Mouse (Mus musculus): ENCODE data around the gene Zbtb32.

The Zbtb32 gene

DNA sequence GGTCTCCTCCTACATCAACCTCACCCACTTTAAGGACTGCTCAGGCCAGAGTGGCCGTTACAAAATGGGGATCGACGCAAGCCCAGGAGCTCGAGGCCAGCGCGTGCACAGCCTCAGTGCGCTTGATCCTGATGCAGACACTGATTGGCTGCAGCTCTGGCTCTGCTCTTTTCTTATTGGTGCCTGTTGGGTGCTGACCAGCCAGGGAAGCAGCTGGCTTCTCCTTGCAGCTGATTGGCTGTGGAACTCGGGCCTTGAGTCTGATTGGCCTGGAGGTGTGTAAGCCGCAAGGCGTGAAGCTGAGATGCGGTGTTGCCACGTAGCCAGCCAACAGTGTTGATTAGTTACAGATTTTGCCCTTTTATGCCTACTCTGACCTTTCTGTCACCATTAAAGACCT, at the start of gene Zbtb32:
Zbtb32 (minus strand) TSS at position 124 of the 400 bp plus-strand sequence.
- no peak for DNase-seq (ENCODE audit: low spot score)

DNA sequence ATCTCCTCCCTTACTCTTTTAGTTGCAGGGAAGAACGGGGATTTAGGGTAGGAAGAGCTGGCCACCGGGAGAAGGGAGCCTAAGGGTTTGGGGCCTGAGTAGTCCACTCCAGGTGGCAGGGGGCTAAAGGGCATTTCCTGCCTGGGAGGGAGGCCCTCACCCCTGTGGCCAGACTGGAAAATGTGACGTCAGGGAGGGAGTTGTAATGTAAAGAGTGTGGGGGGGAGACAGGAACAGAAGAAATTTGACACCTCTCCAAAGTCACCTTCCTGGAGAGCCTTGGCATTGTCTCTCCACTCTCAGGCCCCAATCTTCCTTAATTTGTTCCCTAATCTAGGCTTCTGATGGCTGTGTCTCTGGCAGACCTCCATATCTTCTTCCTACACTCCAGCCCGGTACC, 40.4 kb upstream of the Zbtb32 start:
- DNase-seq (ENCODE audit: low spot score): no peak

DNA sequence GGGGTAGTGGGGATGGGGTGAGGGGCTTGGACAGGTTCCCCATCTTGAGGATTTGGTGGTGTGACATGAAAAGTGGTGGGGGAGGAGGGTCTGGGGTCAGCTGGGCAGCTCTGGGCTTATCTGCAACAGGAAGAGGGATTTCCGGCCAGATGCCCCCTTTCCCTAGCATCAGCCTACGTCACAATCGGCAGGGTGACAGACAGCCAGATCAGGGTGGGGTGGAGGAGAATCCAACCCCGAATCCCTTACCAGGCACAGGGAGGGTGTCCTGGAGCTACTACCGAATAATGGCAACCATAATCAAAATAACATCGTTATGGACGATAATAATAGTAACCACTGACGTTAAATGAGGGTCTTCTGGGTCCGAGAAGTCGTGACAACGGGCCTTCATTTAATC, 37.7 kb upstream of the Zbtb32 start:
- no peak for DNase-seq (ENCODE audit: low spot score)

DNA sequence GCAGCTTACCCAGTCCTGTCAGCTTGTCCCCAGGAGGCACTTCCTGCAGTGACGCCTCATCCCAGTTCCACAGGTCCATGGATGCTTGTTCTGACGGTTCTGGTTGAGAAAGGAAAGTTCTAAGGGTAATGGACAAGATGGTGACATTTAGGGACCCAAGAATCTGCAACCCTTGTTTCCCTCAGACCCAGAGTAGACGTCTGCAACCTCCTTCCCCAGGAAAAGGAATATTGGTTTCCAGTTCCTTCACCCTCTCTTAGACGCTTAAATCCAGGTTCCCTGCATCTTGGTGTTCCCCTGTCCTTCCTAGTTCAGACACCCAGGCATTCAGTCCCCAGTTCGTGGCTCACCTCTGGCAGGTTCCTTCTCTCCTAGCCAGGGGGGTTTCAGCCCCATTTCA, 37.0 kb upstream of the Zbtb32 start, which contains the start of gene Etv2:
Etv2 (minus strand) TSS at position 101 of the 400 bp plus-strand sequence.
- DNase-seq (ENCODE audit: low spot score): no peak

DNA sequence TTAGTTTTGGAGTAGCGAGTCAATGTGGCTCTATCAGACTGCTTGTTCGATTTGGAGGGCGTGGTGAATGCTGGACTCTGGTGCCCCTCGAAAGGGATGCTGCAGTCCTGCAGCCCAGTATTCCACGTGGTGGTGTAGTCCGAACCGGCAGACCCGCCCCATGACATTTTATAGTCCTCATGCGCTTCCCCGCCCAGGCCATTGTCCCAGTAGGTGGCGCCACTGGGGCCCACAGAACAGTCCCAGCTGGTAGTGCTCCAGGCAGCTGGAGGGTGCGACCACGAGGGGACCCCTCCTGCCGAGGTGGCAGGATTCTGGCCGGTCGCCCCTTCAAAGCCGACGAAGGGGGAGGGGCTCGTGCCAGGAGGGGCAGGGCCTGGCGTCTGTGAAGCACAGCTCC, 35.9 kb upstream of the Zbtb32 start:
- peak; percentile 31 for DNase-seq (ENCODE audit: low spot score)

DNA sequence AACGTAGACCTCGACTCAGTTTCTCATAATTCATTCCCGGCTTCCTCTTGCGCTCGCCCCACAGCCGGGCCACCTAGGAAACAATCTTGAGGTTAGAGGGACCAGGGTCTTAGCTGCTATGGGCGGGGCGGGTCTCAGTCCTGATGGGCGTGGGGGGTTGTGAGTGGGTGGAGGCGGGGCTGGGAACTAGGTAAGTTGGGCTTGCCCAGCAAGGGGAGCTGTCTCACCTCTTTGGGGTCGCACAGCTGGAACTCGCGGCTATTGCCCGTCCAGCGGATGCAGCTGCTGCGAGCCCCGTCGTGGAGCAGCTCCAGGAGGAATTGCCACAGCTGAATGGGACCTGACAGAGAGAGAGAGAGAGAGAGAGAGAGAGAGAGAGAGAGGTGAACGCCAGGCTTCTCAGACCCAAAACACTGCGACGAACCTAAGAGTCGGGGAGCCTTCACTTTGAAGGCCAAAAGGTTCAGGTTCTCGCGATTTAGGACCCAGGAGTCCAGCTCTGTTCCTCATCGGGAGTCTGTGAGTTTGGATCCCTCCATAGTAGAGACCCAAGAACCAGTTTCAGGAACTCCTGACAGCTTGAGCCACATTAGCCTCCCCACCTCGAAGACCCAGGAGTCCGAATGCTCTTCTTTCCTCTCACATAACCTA, 35.2 kb upstream of the Zbtb32 start:
- no peak for DNase-seq (ENCODE audit: low spot score)

DNA sequence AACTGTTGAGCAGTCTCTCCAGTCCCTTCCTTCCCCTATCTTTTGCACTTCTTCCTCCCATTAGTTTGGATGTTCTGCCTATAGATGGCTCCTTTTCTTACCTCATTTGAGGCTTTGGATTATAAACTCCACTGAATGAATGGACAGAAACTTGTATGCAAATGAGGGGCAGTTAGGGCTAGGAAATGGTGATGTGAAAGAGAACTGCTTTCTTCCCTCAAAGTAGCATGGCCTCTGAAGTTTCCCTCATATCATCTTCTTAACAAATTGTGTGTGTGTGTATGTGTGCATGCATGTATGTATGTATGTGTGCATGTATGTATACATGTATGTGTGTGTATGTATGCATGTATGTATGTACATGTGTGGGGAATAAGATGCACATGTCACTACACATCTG, 30.3 kb upstream of the Zbtb32 start:
- no peak for DNase-seq (ENCODE audit: low spot score)

DNA sequence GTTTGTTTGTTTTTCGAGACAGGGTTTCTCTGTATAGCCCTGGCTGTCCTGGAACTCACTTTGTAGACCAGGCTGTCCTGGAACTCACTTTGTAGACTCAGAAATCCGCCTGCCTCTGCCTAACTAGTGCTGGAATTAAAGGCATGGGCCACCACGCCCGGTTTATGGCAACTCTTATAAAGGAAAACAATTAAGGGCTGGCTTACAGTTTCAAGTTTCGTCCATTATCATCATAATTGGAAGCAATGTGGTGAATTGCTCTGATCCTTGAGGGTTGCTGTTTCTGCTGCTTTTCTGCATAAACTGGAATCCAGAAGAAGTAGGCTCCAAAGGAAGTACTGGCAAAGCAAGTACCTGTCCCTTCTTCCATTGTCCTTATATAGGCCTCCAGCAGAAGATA, 27.9 kb upstream of the Zbtb32 start:
- DNase-seq (ENCODE audit: low spot score): no peak

DNA sequence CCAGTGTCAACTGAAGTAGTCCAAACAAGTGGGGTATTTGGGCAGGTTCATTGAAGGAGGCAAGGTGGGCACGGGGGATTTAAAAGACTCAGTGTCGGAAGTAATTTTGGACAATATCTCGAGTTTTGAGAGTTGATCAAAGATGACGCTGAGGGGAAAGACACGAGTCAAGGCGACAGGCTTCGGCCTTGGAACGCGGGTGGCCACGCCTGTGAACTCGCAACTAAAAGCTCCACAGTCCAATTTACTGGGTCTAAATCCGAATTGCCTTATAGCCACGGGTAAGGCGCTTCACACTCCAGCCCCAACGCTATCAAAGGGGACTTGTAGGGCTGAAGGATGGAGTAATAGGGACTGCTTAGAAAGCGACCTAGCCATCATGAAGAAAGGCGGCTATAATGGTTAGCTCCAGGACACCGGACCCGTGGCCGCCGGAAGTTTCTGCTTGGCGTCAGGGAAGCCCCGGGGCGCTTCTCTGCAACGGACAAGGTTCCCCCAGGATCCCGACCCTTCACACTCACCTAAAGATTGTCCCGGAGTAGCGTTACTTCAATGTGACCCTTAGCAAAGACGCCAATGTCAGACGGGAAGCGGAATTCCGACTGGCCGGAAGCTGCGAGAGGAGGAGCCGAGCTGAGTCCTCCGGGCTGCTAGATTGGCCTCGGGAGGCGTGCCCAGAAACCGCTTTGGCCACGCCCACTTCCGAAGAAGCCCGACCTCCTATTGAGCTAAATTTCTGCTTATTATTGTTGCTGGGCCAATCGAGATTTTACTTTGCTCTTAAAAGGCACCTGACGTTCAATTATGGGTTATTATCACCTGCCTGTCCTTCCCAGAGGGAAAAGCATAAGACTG, 27.0 kb upstream of the Zbtb32 start, which contains the start of gene Cox6b1:
Cox6b1 (minus strand) TSS at position 622 of the 855 bp plus-strand sequence.
- DNase-seq (ENCODE audit: low spot score): peak; percentile 78

DNA sequence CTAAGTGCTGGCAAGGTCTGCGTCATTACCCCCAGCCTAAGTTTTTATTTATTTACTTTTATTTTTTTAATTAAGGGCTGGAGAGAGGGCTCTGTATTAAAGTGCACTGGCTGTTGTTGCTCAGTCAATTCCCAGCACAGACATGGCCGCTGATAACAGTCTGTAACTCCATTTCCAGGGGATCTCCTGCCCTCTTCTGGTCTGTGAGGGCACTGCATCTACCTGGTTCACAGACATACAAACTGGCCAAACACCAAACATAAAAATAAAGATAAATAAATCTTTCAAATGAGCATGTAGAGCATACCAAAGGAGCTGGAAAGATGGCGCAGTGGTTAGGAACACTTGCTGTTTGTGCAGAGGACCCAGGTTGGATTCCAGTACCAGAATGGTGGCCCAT, 20.5 kb upstream of the Zbtb32 start:
- no peak for DNase-seq (ENCODE audit: low spot score)

DNA sequence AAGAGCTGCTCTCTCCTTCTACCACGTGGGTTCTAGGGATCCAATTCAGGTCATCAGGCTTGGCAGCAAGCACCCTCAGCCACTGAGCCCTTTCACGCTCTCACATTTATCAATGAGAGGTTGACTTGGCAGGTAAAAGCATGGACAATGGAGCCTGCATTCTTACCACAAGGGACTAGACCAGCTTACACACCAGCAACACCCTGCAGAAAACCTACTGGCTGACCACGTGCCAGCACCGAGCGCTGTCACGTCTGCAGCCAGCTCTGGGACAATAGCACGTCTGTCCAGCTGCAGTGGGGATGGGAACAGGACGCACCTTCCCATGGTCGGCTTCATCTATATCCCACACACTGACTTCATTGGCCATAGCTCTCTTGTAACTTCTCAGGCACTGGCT, 19.9 kb upstream of the Zbtb32 start:
- no peak for DNase-seq (ENCODE audit: low spot score)

DNA sequence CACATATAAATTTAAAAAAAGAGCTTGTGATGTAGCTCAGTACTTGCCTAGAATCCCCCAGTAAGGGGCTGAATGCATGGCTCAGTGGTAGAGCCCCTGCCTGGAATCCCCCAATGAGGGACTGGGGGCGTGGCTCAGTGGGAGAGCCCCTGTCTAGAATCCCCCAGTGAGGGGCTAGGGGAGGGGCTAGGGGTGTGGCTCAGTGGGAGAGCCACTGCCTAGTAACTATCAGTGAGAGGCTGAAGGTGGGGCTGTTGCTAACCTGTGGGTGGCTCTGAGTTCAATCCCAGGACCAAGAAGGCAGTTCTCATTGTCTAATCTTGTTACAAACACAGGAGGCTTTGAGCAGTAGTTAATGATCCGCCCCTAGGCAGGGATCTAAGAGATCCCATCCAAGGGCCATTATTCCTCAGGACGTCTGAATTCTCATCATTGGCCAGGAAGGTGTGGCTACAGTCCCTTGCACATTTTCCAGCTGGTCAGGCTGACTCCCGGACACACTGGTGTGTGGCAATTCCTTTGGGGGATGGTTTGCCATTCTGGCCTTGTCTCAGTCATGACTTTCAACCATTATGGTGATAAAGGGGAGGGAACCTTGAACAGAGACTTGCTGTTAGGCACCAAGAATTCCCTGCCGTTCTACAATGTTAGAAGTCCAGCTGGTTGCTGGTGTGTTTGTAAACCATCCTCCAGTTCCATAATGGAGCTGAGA, 16.5 kb upstream of the Zbtb32 start:
- no peak for DNase-seq (ENCODE audit: low spot score)

DNA sequence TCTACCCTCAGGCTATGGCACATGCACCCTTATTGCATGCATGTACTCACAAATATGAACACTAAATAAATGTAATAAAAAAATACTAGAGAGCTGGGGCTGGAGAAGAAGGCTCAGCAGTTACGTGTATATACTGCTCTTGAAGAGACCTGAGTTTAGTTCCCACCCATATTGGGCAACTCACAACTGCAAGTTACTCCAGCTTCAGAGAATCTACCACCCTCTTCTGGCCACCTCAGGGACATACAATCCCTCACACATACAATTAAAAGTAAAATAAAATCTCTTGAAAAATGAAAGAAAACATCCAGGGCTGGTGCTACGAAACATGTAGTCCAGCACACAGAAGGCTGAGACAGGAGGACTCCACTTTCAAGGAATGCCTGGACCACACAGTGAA, 15.7 kb upstream of the Zbtb32 start:
- DNase-seq (ENCODE audit: low spot score): no peak

DNA sequence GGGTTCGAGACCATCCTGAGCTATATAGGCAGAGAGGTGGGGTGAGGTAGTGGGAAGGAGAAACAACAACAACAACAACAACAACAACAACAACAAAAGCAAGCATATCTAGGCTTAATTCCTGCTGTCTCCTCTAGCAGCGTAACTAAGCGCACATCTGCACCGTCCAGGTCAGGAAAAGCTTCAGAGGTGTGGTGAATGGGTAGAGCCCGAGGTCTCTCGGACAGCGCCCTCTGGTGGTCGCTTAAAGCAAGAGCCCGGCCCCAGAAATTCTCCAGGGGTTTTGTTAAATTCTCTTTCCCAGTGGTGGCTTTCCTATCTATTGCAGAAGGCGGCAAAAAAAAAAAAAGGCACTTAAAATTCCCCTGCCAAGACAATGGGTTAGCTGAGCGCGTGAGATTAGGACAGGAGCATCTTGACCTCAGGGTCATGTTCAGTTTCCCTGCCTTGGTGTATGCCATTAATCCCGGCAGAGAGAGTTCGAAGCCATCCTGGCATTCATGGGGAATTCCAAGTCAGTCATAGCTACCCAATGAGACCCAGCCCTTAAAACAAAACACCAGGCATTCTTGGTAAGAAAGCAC, 14.9 kb upstream of the Zbtb32 start:
- DNase-seq (ENCODE audit: low spot score): peak; percentile 60

DNA sequence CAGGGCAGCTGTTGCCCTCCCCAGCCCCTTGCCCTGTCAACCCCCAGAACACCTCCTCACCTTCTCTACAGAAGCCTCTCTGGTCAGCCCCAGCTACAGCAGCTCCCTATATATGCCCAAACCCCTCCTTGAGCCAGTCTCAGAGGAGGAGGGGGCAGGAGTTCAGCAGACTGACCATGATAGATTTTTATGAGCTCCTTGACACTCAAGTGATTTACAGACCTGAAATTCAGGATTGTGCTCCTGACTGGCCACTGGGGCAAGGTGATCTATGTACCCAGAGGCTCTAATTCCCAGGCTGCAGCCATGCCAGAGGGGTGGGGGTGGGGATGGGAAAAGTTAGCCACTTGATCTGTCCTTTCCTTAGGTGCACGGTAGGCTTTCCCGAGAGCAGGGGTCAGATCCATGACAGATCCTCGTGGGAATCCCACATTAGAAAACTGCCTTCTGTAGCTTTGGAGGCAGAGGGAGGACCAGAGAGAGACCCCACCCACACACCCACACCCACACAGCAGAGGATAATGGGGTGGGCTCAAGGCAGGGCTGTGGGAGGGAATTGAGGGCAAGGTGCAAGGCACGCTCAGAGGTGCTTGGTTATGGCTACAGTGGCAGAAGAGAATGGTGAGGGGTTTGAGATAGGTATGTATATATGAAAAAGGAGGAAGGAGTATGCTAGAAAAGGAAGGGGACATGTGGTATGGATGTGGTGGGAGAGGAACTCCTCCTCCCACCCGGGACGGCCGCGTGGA, 14.1 kb upstream of the Zbtb32 start, which contains the start of gene Upk1a:
Upk1a (minus strand) TSS at position 194 of the 749 bp plus-strand sequence.
- DNase-seq (ENCODE audit: low spot score): no peak

DNA sequence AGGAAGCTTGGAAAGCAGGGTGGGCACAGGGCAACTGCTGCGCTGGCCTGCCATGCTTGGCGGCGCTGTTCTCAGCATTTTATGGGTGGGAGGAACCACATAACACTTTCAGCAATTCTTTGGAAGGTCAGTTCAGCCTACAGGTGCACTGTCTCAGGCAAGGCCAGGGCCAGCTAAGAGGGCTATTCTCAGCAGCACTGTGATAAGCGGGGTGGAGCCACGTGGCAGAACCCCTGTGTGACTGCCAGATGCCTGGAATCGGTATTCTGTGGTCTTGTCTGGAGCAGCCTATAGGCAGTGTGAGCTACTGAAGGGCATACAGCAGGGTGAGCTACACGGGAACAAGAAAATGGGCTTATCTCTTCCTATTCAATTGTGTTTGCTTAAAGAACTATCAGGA, 11.3 kb upstream of the Zbtb32 start:
- DNase-seq (ENCODE audit: low spot score): no peak

DNA sequence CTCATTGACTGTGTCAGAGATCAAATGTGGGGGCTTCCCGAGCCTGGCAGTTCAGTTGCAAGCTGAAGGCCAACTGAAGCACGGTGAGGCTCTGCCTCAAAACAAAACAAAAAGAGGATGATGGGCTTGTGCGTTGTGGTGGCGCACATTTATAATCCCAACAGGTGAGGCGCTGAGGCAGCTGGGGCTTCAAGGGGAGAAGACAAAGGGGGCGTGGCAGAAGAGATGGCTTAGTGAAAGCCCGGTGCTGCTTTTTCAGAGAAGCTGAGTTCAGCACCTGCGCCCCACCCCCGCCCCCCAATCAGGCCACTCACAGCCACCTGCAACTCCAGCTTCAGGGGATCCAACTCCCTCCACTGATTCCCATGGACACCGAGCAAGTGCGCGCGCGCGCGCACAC, 9.8 kb upstream of the Zbtb32 start:
- no peak for DNase-seq (ENCODE audit: low spot score)

DNA sequence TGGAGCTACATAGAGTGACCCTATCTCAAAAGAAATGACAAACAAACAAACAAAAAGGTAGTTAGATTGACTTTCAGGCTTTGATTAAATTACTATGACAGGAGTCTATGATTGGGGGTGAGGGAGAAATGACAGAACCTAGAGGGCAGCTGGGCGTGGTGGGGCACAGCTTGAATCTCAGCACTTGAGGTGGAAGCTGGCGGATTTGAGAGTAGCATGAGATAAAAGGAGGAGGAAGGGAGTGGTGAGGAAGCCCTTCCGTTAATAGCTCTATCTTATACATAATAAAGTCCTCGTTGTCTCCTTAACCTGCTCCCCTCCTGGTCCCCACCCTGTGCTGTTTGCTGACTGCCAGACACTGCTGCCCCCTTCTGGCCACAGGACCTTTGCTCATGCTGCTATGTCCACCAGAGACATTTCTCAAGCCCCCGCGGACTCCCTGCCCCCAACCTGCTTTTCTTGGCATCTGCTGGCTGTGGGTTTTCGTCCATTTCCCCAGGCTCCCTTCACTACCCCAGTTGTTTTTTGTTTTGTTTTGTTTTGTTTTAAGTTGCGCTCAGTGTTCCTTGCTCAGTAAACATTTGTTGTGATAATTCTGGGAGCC, 9.1 kb upstream of the Zbtb32 start:
- no peak for DNase-seq (ENCODE audit: low spot score)

DNA sequence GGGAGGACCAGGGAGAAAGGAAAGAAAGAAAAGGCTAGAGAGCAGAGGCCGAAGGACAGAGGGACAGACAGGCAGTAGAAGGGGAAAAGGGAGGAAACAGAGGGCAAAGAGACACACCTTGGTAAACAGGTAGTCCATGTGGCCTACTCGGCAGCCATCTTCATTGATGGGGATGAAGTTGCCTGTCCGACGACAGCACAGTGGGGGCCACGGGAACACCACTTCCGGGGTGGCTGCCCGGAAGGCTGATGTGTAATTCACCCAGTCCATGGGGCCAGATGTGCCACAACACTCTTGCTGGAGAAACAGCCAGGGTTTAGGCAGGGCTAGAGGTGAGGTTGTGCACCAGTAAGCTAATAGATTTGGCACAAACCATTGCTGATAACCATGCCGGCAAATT, 6.2 kb upstream of the Zbtb32 start:
- no peak for DNase-seq (ENCODE audit: low spot score)

DNA sequence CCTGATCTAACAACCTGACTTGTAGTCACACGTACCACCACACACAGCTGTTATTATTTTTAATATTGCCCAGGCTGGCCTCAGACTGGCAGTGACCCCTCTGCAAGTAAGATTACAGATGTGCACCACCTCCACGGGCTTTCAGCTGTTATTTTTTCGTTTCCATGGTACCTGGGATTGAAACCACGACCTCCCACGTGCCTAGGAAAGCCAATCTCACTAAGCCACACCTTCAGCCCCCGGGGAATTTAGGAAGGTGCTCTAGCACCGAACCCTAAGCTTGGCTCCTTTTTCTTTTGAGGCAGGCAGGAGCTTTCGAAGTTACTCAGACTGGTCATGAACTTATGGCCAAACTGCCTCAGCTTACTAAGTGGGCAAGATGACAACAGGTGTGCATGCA, 5.7 kb upstream of the Zbtb32 start:
- no peak for DNase-seq (ENCODE audit: low spot score)

DNA sequence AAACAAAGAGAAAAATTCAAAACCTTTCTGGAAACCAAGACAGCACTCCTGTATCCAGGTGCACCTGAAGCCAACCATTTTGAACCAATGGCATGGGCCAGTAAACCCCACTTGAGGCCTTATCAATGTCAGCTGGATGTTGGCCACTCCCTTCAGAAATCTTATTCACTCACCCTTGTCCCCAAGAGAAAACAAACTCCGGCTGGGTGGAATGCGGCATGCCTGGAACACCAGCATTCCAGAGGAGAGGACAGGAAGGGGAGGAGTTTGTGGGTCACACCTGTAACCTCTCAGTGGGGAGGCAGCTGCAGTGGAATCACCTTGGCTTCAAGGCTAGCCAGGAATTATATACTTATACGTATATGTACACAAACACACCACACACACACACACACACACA, 3.9 kb upstream of the Zbtb32 start:
- no peak for DNase-seq (ENCODE audit: low spot score)
